Mouse (Mus musculus): ENCODE data around the gene Fyn.

- TF ChIP-seq EP300 (IDR thresholded peaks at IDR 0.05; ENCODE audit: low read depth) (no peak), CTCF (IDR thresholded peaks at IDR 0.05; ENCODE audit: low read depth) (no peak)
These were observed 98.7 kb downstream of the Fyn start for GRCm38 (mm10) chr10:39467317-39467716.
